Mouse (Mus musculus) adrenal gland (tissue): Measurements from ENCODE around the gene Gsta2.
"Not testable (repeated sequence)": the region's sequence is repeated elsewhere in the genome, so short reads cannot be mapped to it uniquely, and the experiment has no call there.

Experiments
- intact Hi-C: fragments of 180-260 bp; cut with DNase I; formaldehyde crosslinking; loops from one replicate; pipeline ENCODE4 v1.15.1; 2025

Gene Gsta2

GRCm38 (mm10) chr9:78319499-78319898 lies 36.1 kb downstream of the Gsta2 start:
- intact Hi-C loops: loop anchor here (5.0 kb wide), 1 partner anchor 68 kb away; no protein-coding TSS in a partner anchor

DNA sequence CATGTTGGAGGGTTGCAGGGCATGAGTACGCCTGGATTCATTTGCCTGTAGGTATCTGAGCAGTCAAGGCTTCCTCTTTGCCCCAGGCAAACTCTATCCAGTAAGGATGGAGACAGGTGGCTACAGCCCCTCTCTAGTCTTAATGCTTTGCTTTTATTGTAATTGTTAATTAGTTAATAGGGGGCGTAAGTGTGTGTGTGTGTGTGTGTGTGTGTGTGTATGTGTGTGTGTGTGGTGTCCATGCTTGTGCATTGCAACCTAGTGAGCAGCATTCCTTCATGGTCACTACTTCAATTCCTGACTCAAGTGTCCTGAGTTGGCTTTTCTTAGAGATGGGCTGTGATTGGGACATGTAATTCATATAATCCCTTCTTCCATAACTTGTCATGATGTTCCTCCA lies 40.9 kb downstream of the Gsta2 start, which contains the start of gene Omt2a:
Gene Omt2a, minus strand, starts transcription at position 101 of the 400 bp plus-strand sequence.
- intact Hi-C loops: loop anchor here (5.0 kb wide), 1 partner anchor 73 kb away; no protein-coding TSS in a partner anchor

DNA sequence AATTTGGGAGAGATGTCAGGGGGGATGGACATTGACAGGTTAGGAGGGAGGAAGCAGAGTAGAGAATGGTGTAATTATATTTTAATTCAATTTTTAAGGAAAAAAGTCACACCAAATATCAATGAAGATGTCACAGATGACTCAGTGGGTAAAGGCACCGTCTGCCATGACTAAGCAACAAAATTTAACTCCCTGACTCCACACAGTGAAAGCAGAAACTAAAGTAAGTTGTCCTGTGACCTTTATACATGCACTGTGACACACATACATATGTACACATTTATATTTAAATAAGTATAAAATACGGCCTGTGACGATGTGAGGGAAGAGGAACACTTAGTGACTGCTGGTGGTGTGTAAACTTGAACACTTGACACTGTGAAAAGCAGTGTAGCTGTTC lies 47.5 kb downstream of the Gsta2 start:
- intact Hi-C loops: not testable (repeated sequence)

DNA sequence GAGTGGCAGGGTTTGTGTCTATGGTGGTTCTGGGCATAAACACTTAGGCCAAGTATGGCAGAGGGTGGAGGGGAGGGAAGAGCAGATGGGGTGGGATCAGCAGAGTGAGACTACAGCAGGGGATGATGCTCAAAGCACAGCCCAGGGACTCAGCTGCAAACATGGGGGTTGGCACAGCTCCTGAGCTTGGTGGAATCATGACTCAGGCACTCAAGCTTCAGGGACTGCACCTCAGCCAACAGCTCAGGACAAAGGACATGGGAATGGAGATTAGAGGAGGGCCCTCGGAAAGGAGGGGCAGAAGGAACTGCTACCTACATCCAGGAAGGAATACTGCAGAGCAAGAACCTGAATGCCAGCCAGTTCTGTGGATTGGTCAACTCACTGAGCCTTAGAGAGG lies 56.4 kb downstream of the Gsta2 start:
- intact Hi-C loops: not testable (repeated sequence)

DNA sequence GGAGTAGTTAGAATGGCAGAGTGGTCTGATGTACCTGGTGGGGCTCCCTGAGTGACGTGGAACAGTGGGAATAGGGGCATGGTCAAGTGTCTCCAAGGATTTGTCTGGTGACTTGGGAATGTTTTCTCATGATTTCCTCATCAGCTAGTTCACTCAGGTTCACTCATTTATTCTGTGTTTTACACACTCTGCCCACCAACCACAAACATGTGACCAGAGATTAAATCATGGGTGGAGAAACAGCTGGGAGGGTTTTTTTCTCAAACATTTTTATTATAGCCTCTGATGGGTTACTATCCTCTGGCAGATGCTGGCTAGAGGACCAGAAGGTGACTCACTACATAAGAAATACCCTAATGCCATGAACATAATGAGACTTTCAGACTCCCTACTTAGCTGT lies 57.4 kb downstream of the Gsta2 start:
- intact Hi-C loops: no loop called here

DNA sequence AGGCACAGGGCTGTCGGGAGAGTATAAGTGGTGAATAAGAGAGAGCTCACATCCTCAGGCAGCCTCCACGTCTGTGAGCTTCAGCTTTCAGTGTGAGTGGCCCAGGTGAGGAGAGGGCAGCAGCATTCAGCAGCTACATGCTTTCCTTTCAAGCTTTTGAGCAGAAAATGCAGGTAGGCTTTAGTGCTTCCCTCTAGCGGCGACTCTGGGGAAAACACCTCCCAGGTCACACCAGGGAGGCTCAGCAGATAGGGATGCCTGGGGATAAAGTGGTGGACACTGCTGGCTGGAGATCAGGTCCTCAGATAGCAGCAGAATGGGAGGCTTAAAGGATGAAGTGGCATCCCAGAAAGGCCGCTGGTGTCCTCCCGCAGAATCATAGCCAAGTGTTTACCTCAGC lies 59.5 kb downstream of the Gsta2 start:
- intact Hi-C loops: not testable (repeated sequence)

DNA sequence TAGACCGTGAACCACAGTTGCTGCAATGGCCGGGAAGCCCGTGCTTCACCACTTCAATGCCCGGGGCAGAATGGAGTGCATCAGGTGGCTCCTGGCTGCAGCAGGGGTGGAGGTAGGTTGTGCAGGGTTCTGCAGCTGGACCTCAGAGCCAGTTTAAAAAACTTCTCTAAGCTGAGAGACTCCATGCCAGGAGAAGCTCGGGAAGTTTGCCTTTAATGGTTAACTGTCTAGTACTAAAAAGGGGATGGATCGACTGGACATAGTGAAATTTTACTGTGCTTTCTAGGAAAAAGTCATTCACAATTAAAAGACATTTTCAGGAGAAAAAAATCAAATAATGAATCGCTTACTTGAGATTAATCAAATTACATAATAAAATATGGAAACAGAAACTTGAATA lies 60.8 kb downstream of the Gsta2 start:
- intact Hi-C loops: not testable (repeated sequence)

- intact Hi-C loops: not testable (repeated sequence)
These were observed 61.9 kb downstream of the Gsta2 start for GRCm38 (mm10) chr9:78293683-78294082.

DNA sequence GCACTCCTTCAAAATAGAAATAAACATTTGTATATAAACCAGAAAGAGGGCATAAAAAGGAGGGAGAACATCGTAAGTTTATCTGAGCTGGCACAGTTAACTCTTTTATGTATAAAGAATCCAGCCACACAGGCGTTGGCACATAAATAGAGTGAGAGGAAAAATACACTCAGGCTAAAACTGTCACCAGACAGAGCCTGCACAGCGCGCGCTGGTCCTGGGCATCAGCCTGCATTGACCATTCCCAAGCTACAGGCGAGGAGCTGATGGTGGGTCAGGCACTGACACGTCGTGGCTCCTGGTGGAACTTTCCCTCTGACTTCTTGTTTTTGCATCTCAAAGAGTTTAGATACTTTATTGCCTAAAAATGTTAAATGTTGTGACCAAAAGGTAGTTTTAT lies 63.1 kb downstream of the Gsta2 start:
- intact Hi-C loops: not testable (repeated sequence)

DNA sequence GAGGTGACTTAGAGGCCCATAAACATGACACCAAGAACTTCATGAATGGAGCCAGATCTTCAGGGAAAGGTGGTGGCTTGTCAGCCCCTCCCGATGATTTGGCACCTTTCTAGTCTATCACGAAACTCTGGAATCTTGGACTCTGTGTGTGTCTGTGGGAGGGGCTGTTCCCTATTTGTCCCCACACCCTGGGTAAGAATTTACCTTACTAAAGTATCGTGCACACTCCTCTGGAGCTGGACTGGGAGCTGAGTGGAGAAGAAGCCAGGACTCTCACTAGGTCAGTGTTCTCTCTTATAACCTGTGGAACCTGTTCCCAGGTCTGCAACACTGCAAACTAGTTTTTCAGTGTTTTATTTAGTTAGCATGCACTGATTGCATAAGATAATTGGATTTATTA lies 65.9 kb downstream of the Gsta2 start, which contains the start of gene Gm10639:
Gene Gm10639, plus strand, starts transcription at position 201 of the 400 bp plus-strand sequence.
- intact Hi-C loops: not testable (repeated sequence)

- intact Hi-C loops: not testable (repeated sequence)
These were observed 66.5 kb downstream of the Gsta2 start for GRCm38 (mm10) chr9:78289063-78289462.

GRCm38 (mm10) chr9:78282002-78282711 lies 73.4 kb downstream of the Gsta2 start:
- intact Hi-C loops: not testable (repeated sequence)
